Mouse (Mus musculus) liver, adult 2 months (tissue): Measurements from ENCODE around the gene Gm13089. TPM values are rescaled to one million over a fixed set of nuclear protein-coding genes. Genes with fewer than 3 reads are reported as not detected.
"Not testable (repeated sequence)": the region's sequence is repeated elsewhere in the genome, so short reads cannot be mapped to it uniquely, and the experiment has no call there.

ENCODE experiments used
- DNase-seq: peaks from one replicate; pipeline ENCODE4 v3.0.0-alpha.2; 2011; ENCODE audit warnings: low read depth, low spot score; ENCODE audit errors: extremely low read depth
- H3K27ac ChIP-seq: fragments of 200-500 bp; replicated peaks from 2 replicates; pipeline ENCODE4 v1.5.1; 2012; ENCODE audit warnings: low read depth, mild to moderate bottlenecking, control low read depth, inconsistent platforms, low read length; ENCODE audit not compliant: insufficient read depth
- H3K27me3 ChIP-seq: fragments of 200-500 bp; 2 replicates; pipeline ENCODE4 v1.6.1; 2012; ENCODE audit warnings: mild to moderate bottlenecking, moderate library complexity, low read length, inconsistent platforms; ENCODE audit not compliant: control insufficient read depth, insufficient read depth
- H3K36me3 ChIP-seq: fragments of 200-500 bp; 2 replicates; pipeline ENCODE4 v1.6.1; 2012; ENCODE audit warnings: low read length, inconsistent platforms; ENCODE audit not compliant: control insufficient read depth, insufficient read depth
- H3K4me1 ChIP-seq: fragments of 200-500 bp; 2 replicates; pipeline ENCODE4 v1.6.1; 2011; ENCODE audit warnings: low read length; ENCODE audit not compliant: control insufficient read depth, insufficient read depth
- H3K4me3 ChIP-seq: fragments of 200-500 bp; 2 replicates; pipeline ENCODE4 v1.5.1; 2011; ENCODE audit warnings: low read depth, mild to moderate bottlenecking, control low read depth, low read length, moderate library complexity; ENCODE audit not compliant: insufficient read depth
- H3K79me2 ChIP-seq: fragments of 200-500 bp; 2 replicates; pipeline ENCODE4 v1.6.1; 2012; ENCODE audit warnings: inconsistent platforms, mild to moderate bottlenecking, low read length, moderate library complexity; ENCODE audit not compliant: control insufficient read depth, insufficient read depth
- H3K9ac ChIP-seq: fragments of 200-500 bp; 2 replicates; pipeline ENCODE4 v1.6.1; 2012; ENCODE audit warnings: low read depth, mild to moderate bottlenecking, control low read depth, inconsistent platforms, low read length
- CTCF ChIP-seq: fragments of 200-500 bp; IDR thresholded peaks from 2 replicates; pipeline ENCODE4 v1.5.1; 2011; ENCODE audit warnings: low read depth, low read length, control low read depth
- POLR2A ChIP-seq: fragments of 200-500 bp; IDR thresholded peaks from 2 replicates; pipeline ENCODE4 v1.6.1; 2011; ENCODE audit warnings: low read length, control low read depth; ENCODE audit not compliant: insufficient read depth; ENCODE audit errors: extremely low read depth
- WGBS: fragments of 180-500 bp; shearing (Covaris S2); methylation state at CpG from one replicate; pipeline ENCODE4 v1.1.7; 2018; 5-methylcytosine and 5-hydroxymethylcytosine counted together
- polyA plus RNA-seq: library from polyadenylated mRNA; depleted of rRNA; stranded (reverse); fragments of >200 nt; gene quantifications from 2 replicates; pipeline ENCODE4 v1.2.3, GENCODE M21; 2012; rRNA removed
- total RNA-seq: library from RNA; depleted of rRNA; stranded (reverse); fragments of >200 nt; gene quantifications from 2 replicates; pipeline ENCODE4 v1.2.3, GENCODE M21; 2014; rRNA removed

Gene Gm13089
- total RNA-seq = not detected in 2 replicates
- polyA plus RNA-seq = not detected in 2 replicates

DNA sequence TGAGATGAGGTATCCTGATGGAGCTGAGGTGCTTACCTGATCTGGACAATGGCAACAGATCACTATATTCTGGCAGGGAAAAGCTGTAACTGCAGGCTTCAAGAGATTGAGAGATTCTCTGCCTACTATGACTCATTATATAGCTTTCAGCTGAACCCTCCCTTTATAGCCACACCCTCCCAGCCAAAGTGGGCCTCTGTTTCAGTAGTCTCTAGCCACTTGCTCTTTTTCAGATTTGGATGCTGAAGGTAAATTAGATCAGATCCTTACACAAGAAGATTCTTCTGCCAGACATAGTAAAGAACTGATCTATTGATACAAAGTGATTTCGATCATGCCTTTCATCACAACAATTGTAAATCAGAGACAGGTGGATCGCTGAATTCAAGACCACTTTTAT is at the start of gene Gm13089:
Gene Gm13089, minus strand, starts transcription at position 101 of the 400 bp plus-strand sequence.
- no peak within 1 kb of the TSS for H3K27ac ChIP-seq
- TF ChIP-seq CTCF (no peak), POLR2A (no peak)
- no peaks in the 10 kb centered on the region for H3K36me3 ChIP-seq
- H3K27me3 ChIP-seq = no peaks in the 10 kb centered on the region
- H3K9ac ChIP-seq = no peak within 1 kb of the TSS
- 71% methylated on average over 2 of the region's 2 CpGs for WGBS
- no peak for DNase-seq
- no peaks in the 10 kb centered on the region for H3K4me1 ChIP-seq
- no peak within 1 kb of the TSS for H3K4me3 ChIP-seq
- no peaks in the 10 kb centered on the region for H3K79me2 ChIP-seq

DNA sequence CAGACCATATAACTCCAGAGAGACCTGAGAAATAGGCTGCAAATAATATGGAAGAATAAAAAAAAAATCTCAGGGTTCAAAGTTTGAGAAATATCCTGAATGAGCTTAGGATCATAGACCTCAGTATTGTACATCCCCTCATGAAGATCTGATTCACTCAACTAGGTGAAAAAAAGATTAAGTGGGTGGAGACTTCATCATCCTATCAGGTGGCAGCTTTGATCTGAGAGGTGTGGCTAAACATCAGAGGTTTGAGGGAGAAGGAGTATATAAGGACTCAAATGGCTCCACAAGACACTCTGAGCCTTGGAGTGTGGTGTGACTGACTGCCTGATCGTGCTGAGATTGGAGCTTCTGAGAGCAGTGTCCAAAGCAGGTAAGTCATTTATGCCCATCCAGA is 16.6 kb upstream of the Gm13089 start, which contains the start of gene Gm13078:
Gene Gm13078, plus strand, starts transcription at position 301 of the 400 bp plus-strand sequence.
- no peak for DNase-seq
- no peak within 1 kb of the TSS for H3K9ac ChIP-seq
- H3K79me2 ChIP-seq = no peaks in the 10 kb centered on the region
- H3K4me3 ChIP-seq = no peak within 1 kb of the TSS
- no peaks in the 10 kb centered on the region for H3K27me3 ChIP-seq
- no peak for TF ChIP-seq CTCF
- TF ChIP-seq POLR2A = no peak
- H3K4me1 ChIP-seq = no peaks in the 10 kb centered on the region
- no peaks in the 10 kb centered on the region for H3K36me3 ChIP-seq
- H3K27ac ChIP-seq = no peak within 1 kb of the TSS
- 72% methylated on average over 1 of the region's 1 CpGs for WGBS

DNA sequence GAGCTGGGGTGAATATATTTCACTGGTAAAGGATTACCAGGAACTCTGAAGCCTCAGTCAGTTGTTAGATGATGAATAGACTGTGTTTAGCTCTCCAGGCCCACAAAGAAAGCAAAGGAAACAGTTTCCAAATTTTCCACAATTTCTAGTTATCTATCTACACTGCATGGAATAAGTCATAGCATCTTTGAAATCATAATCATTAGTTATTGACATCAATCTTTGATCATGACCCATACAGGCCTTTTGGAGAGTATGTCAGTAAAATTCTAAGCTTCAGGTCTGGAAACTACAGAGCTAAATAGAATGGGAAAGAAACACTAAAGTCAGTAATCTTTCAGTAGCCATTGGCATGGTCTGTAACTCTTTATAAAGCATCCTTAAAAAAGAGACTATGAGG is 45.4 kb downstream of the Gm13089 start, which contains the start of gene Gm13088:
Gene Gm13088, minus strand, starts transcription at position 101 of the 400 bp plus-strand sequence.
- not testable (repeated sequence) for H3K36me3 ChIP-seq, DNase-seq, H3K9ac ChIP-seq, H3K27ac ChIP-seq, H3K27me3 ChIP-seq, H3K4me1 ChIP-seq, H3K4me3 ChIP-seq, H3K79me2 ChIP-seq

Other genes with a start within 250 kb of the Gm13089 start
- gene Gm13043, start 191.4 kb downstream of the Gm13089 start, total RNA-seq = not detected in 2 replicates
- gene Gm13043, start 191.4 kb downstream of the Gm13089 start, polyA plus RNA-seq = not detected in 2 replicates
- gene Gm13040, start 166.8 kb downstream of the Gm13089 start, total RNA-seq = not detected in 2 replicates
- not detected in 2 replicates for gene Gm13040, start 166.8 kb downstream of the Gm13089 start, polyA plus RNA-seq
- not detected in 2 replicates for gene BC080695, start 151.0 kb downstream of the Gm13089 start, total RNA-seq
- gene BC080695, start 151.0 kb downstream of the Gm13089 start, polyA plus RNA-seq = not detected in 2 replicates
- not detected in 2 replicates for gene Gm13057, start 151.0 kb downstream of the Gm13089 start, total RNA-seq
- not detected in 2 replicates for gene Gm13057, start 151.0 kb downstream of the Gm13089 start, polyA plus RNA-seq
- not detected in 2 replicates for gene Gm13083, start 87.7 kb downstream of the Gm13089 start, total RNA-seq
- gene Gm13083, start 87.7 kb downstream of the Gm13089 start, polyA plus RNA-seq = not detected in 2 replicates
- gene Gm13088, start 45.5 kb downstream of the Gm13089 start, total RNA-seq = not detected in 2 replicates
- not detected in 2 replicates for gene Gm13088, start 45.5 kb downstream of the Gm13089 start, polyA plus RNA-seq
- not detected in 2 replicates for gene Gm13078, start 16.7 kb upstream of the Gm13089 start, total RNA-seq
- gene Gm13078, start 16.7 kb upstream of the Gm13089 start, polyA plus RNA-seq = not detected in 2 replicates
- not detected in 2 replicates for gene Gm13023, start 86.6 kb upstream of the Gm13089 start, total RNA-seq
- gene Gm13023, start 86.6 kb upstream of the Gm13089 start, polyA plus RNA-seq = not detected in 2 replicates
- gene Gm13084, start 113.4 kb upstream of the Gm13089 start, total RNA-seq = not detected in 2 replicates
- gene Gm13084, start 113.4 kb upstream of the Gm13089 start, polyA plus RNA-seq = not detected in 2 replicates
- gene Gm13103, start 143.8 kb upstream of the Gm13089 start, total RNA-seq = not detected in 2 replicates
- gene Gm13103, start 143.8 kb upstream of the Gm13089 start, polyA plus RNA-seq = not detected in 2 replicates
- gene Pramef6, start 197.7 kb upstream of the Gm13089 start, total RNA-seq = not detected in 2 replicates
- not detected in 2 replicates for gene Pramef6, start 197.7 kb upstream of the Gm13089 start, polyA plus RNA-seq
- not detected in 2 replicates for gene Pramef25, start 248.3 kb upstream of the Gm13089 start, total RNA-seq
- gene Pramef25, start 248.3 kb upstream of the Gm13089 start, polyA plus RNA-seq = not detected in 2 replicates